Mouse (Mus musculus): ENCODE measurements around the gene Clasp2. TPM values are rescaled to one million over a fixed set of nuclear protein-coding genes. Genes with fewer than 3 reads are reported as not detected.
A peak's percentile ranks its signal among the peaks of the same experiment; 100 is the strongest.

Gene Clasp2
- polyA plus RNA-seq, 1 experiment from 2014 or later: 113 TPM

DNA sequence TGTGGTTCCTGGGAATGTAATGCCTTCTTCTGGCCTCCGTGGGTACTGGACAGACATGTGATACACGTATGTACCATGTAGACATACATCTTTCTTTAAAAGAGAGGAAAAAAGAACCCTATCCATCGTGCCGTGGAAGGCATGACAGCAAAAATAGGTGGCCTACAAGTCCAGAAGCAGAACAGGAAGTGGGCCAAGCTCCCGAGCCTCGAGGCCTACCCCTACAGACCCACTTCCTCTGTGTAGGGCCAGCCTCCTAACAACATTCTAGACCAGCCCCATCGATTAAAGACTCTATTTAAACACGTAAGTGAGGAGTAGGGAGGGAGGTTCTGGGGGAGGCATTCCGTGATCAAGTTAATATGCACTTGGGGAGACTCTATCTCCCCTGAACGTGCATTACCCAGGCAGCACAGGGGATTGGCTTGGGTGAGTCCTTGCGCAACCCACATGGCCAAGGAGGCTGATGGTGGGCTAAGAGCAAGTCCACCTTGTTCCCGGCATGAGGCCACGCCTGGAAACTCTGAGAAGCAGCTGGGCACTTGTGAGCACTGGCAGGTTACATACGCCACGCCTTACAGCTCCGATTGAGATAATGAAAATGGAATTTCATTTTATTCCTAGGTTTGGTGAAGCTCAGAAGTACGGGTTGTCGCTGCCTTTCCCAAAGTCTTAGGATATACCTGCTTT, 14.1 kb upstream of the Clasp2 start:
- H3K36me3 ChIP-seq: no peaks in the 10 kb centered on the region
- no peaks in the 10 kb centered on the region for H3K9me3 ChIP-seq
- no peak for ATAC-seq (ENCODE audit: low FRiP score)
- H3K4me2 ChIP-seq: no peak overlapping the region
- no peaks in the 10 kb centered on the region for H3K27me3 ChIP-seq
- H3K4me1 ChIP-seq (replicated peaks): no peaks in the 10 kb centered on the region
- H3K4me3 ChIP-seq: no peak overlapping the region
- H3K27ac ChIP-seq: no peak overlapping the region
- no peak overlapping the region for H3K9ac ChIP-seq
- 93% methylated on average over 18 of the region's 18 CpGs for WGBS

DNA sequence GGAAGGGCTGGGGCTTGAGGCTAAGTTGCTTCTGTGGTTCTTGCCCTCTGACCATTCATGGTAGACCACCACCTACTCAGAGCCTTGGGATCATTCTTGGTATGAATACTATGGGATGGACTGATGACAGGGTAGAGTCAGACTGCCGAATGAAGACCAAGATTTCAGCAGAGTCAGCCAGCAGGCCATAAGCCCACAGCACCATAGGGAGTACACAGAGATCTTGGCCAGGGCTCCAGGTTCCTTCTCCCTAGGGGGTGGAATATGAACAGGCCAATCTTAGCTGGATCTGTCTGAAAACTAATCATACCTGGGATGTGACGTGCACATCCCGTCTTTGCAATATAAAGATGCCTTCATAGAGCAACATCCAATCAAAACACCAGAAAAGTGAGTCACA, 9.7 kb upstream of the Clasp2 start:
- no peak overlapping the region for H3K27ac ChIP-seq
- no peak overlapping the region for H3K4me2 ChIP-seq
- H3K9ac ChIP-seq: no peak overlapping the region
- no peaks in the 10 kb centered on the region for H3K27me3 ChIP-seq
- ATAC-seq (ENCODE audit: low FRiP score): no peak
- H3K4me3 ChIP-seq: no peak overlapping the region
- H3K4me1 ChIP-seq (replicated peaks): no peaks in the 10 kb centered on the region
- no peaks in the 10 kb centered on the region for H3K9me3 ChIP-seq
- WGBS: 86% methylated on average over 3 of the region's 3 CpGs
- H3K36me3 ChIP-seq: no peaks in the 10 kb centered on the region

DNA sequence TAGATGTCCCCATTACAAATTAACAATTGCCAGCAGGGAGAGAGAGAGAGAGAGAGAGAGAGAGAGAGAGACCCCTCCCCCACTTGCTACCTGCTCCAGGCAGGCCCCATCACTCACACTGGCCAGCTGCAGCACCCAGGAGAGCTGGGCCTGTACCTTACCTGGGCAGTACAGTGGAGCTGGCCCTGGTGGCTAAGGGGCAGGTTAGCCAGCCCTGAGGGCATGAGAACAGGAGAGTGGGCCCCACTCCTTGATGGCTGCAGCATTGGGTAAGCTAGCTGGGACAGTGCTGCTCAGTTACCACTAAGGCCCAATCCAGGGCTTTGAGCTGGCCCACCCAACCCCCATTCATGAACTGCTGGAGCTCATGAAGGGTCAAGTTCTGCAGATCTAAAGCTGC, 5.4 kb upstream of the Clasp2 start:
- H3K4me1 ChIP-seq (replicated peaks): peaks cover 7% of the 10 kb centered on the region
- H3K27ac ChIP-seq: no peak overlapping the region
- H3K9me3 ChIP-seq: no peaks in the 10 kb centered on the region
- no peak overlapping the region for H3K4me2 ChIP-seq
- no peak for ATAC-seq (ENCODE audit: low FRiP score)
- H3K27me3 ChIP-seq: no peaks in the 10 kb centered on the region
- no peak overlapping the region for H3K4me3 ChIP-seq
- no peak overlapping the region for H3K9ac ChIP-seq
- H3K36me3 ChIP-seq: no peaks in the 10 kb centered on the region

DNA sequence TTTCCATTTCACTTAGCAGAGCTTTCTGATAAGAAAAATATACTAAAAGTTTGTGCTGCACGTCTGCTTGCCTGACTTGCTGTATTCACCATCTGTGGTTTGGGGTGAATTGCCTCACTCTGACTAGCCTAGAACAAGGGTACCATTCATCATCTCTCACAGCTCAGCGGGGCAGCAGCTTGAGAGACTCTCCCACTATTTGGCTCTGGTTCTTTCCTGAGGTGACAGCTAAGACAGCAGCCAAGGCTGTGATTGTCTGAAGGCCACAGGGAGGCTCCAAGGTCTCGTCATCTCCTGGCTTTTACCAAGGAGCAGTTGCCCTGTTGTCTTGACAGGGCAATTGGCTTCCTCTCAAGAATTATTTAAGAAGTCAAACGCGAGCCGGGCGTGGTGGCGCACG, 3.3 kb upstream of the Clasp2 start:
- no peak overlapping the region for H3K27ac ChIP-seq
- WGBS: 70% methylated on average over 9 of the region's 9 CpGs
- H3K4me3 ChIP-seq: no peak overlapping the region
- ATAC-seq (ENCODE audit: low FRiP score): no peak
- no peak overlapping the region for H3K9ac ChIP-seq
- H3K9me3 ChIP-seq: no peaks in the 10 kb centered on the region
- H3K4me2 ChIP-seq: no peak overlapping the region
- H3K27me3 ChIP-seq: no peaks in the 10 kb centered on the region
- H3K4me1 ChIP-seq (replicated peaks): peaks cover 19% of the 10 kb centered on the region
- no peaks in the 10 kb centered on the region for H3K36me3 ChIP-seq

DNA sequence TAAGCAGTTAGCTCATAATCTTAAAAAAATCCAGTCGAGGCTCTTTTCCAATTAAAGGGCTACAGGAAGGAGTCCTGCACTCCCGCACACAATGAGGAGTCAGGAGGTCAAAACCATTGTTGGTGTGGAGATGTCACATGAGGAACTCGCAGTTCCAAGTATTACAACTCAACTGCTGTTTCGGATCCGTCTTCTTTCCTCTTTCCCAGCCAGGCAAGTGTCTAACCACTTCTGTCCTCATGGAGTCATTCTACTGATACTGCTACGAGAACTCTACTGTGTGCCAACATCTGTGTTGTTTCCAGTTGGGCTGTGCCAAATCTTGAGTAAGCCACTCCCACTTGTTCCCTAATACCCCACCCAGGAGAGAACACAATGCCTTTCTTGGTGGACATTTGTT, 2.3 kb upstream of the Clasp2 start:
- Histone ChIP-seq H3K27ac (no peak overlapping the region), H3K4me3 (no peak overlapping the region), H3K4me2 (no peak overlapping the region), H3K27me3 (no peaks in the 10 kb centered on the region), H3K9me3 (no peaks in the 10 kb centered on the region), H3K4me1 (replicated peaks) (peaks cover 24% of the 10 kb centered on the region), H3K9ac (no peak overlapping the region), H3K36me3 (no peaks in the 10 kb centered on the region)
- no peak for ATAC-seq (ENCODE audit: low FRiP score)
- WGBS: 85% methylated on average over 6 of the region's 6 CpGs

DNA sequence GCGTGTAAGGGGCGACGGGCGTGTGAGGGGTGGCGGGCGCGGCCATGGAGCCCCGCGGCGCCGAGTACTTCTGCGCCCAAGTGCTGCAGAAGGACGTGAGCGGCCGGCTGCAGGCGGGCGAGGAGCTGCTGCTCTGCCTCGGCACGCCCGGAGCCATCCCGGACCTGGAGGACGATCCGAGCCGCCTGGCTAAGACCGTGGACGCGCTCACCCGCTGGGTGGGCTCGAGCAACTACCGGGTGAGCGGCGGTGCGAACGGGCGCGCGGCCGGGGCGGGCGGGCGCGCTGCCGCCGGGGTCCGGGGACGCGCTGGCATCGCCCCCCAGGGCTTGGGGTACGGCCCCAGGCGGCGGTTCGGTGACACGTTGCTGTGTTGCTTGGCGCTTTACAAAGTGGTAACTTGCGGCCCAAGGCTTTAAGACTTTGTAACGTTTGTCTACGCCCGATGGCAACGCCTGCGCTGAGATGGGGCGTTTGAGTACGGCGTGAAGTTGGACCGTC, 414 bp downstream of the Clasp2 start:
- under 1% methylated on average over 36 of the region's 64 CpGs for WGBS
- H3K4me1 ChIP-seq (replicated peaks): peaks cover 24% of the 10 kb centered on the region

DNA sequence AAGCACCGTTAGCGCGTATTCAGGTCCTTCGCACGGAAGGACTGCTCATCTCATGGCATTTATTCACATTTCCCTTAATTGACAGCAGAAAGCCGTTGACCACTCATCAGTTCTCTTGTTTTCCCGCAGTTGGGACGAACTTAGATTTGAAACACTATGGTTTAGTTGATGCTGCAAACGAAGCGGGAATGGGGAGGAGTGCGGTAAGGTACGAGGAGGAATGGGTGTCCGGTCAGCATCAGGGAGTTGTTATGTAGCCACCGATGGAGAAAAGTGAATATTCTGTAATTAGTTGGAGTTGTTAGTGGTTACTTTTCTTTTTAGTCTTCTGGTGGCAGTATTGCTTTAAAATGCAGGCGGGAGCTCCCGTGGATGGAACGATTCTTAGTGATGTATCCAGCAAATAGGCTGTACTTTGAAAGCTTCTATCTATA, 1.1 kb downstream of the Clasp2 start:
- H3K27me3 ChIP-seq: no peaks in the 10 kb centered on the region
- WGBS: 4% methylated on average over 17 of the region's 17 CpGs
- no peak overlapping the region for H3K27ac ChIP-seq
- peaks cover 24% of the 10 kb centered on the region for H3K4me1 ChIP-seq (replicated peaks)
- H3K36me3 ChIP-seq: no peaks in the 10 kb centered on the region
- peak overlapping the region; percentile 86 for H3K4me2 ChIP-seq
- ATAC-seq (ENCODE audit: low FRiP score): no peak
- peak overlapping the region; percentile 79 for H3K9ac ChIP-seq
- peak overlapping the region; percentile 93 for H3K4me3 ChIP-seq
- H3K9me3 ChIP-seq: no peaks in the 10 kb centered on the region

More for the DNA sequence above, 414 bp downstream of the Clasp2 start:
- Histone ChIP-seq H3K9me3 (no peaks in the 10 kb centered on the region), H3K27me3 (no peaks in the 10 kb centered on the region), H3K9ac (peak overlapping the region; percentile 79), H3K4me3 (peak overlapping the region; percentile 93), H3K36me3 (no peaks in the 10 kb centered on the region), H3K27ac (peak overlapping the region; percentile 74), H3K4me2 (peak overlapping the region; percentile 86)
- ATAC-seq (ENCODE audit: low FRiP score): peak; percentile 86

DNA sequence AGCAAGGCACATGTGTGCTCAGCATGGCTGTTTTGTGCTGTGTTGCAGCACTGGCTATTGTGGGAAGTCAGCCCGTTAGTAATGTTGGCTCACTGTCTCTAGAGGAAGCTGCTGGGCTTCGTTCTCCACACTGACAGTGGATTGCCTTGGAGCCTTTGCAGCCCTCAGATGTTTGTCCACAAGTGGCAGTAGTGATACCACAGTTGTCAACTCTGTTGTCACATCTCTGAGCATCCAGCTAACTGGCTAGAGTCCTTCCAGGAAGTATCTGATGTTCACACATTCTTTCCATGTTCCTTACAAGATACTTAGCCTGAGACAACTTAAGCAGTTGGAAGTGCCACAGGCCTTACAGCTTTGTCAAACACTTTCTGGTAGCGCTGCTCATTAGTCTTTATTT, 2.0 kb downstream of the Clasp2 start:
- Histone ChIP-seq H3K4me2 (no peak overlapping the region), H3K9me3 (no peaks in the 10 kb centered on the region), H3K27me3 (no peaks in the 10 kb centered on the region), H3K27ac (no peak overlapping the region), H3K9ac (no peak overlapping the region), H3K36me3 (no peaks in the 10 kb centered on the region), H3K4me1 (replicated peaks) (peaks cover 24% of the 10 kb centered on the region), H3K4me3 (no peak overlapping the region)
- ATAC-seq (ENCODE audit: low FRiP score): no peak
- WGBS: 43% methylated on average over 3 of the region's 3 CpGs

DNA sequence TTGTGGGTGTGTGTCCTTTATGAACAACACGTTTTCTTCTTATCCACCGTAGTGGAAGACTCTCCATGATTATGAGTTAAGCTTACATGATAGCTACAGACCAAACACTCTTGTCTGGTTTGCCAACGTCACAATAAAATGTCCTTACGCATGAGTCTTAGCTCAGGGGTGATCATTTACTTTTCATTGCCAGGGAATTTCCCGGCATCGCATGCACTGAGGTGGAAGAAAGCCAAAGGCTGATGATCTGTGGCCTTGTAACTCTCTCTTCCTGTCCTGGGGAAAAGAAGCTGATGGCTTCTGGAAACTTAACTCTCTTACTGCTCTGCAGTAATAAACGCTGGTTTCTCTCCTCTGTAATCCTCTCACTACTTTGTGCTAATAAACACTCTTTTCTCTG, 8.1 kb downstream of the Clasp2 start:
- Histone ChIP-seq H3K4me2 (no peak overlapping the region), H3K9me3 (no peaks in the 10 kb centered on the region), H3K4me1 (replicated peaks) (no peaks in the 10 kb centered on the region), H3K36me3 (no peaks in the 10 kb centered on the region), H3K4me3 (no peak overlapping the region), H3K27ac (no peak overlapping the region), H3K9ac (no peak overlapping the region), H3K27me3 (no peaks in the 10 kb centered on the region)
- WGBS: 89% methylated on average over 7 of the region's 7 CpGs
- ATAC-seq (ENCODE audit: low FRiP score): no peak

DNA sequence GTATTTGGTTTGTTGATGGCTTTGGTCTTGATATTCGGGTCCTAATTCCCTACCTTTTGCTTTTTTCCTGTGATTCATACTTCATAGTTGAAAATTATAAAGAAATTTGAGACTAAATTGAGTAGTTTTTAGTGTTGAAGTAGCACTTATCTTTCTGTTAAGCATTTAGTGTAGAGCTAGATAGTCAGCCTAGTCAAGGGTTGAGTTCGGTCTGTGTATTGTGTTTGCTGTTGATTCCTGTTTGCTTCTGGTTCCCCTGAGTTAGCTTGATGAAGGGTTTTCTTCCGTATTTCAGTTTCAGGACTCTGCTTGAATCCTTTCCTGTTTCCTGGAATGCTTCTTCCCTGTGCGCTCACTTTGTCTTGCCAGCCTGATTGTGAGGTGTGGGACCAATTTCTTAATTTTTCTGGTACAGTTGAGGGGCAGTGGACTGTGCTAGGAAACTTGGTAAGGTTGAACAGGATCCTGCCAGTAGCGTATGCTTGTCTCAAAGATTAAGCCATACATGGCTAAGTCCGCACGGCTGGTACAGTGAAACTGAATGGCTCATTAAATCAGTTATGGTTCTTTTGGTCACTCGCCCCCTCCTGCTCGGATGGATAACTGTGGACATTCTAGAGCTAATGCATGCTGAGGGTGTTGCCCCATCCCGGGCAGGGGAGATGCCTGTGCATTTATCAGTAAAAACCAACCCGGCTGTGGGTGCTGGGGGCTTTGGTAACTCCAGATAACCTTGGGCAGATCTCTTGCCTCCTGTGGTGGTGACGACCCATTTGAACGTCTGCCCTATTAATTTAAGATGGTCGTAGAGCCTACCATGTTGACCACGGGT, 14.8 kb downstream of the Clasp2 start:
- H3K4me1 ChIP-seq (replicated peaks): no peaks in the 10 kb centered on the region
- H3K4me2 ChIP-seq: no peak overlapping the region
- no peak overlapping the region for H3K27ac ChIP-seq
- ATAC-seq (ENCODE audit: low FRiP score): no peak
- peaks cover 2% of the 10 kb centered on the region; the same call in 1 of the 2 replicates for H3K36me3 ChIP-seq
- H3K9ac ChIP-seq: no peak overlapping the region
- H3K4me3 ChIP-seq: no peak overlapping the region
- H3K27me3 ChIP-seq: no peaks in the 10 kb centered on the region
- 90% methylated on average over 15 of the region's 15 CpGs for WGBS
- H3K9me3 ChIP-seq: 0 out of 2 replicates have a peak, but pooled peaks cover 2% of the 10 kb centered on the region

DNA sequence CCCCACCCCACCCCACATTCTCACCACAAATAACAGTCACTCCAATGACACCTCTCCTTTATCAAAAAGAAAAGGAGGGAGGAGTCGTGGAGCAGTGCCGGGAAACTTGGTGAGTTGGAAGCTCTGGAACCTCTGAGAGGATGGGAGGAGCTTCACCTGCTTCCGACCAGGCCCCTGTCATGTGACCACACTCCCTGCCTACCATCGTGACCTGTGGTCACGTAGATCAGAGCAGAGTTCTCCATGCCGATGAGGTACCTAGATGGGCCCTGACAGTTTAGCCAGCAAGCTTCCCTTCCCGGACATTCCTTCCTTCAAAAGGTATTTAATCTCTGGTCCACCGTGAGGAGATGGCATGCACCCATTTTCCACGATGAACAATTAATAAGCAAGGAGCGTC, 17.2 kb downstream of the Clasp2 start:
- ATAC-seq (ENCODE audit: low FRiP score): no peak
- Histone ChIP-seq H3K36me3 (peaks cover 2% of the 10 kb centered on the region; the same call in 1 of the 2 replicates), H3K4me3 (no peak overlapping the region), H3K4me1 (replicated peaks) (no peaks in the 10 kb centered on the region), H3K27me3 (no peaks in the 10 kb centered on the region), H3K27ac (no peak overlapping the region), H3K9ac (no peak overlapping the region), H3K4me2 (no peak overlapping the region), H3K9me3 (0 out of 2 replicates have a peak, but pooled peaks cover 2% of the 10 kb centered on the region)
- 97% methylated on average over 10 of the region's 10 CpGs for WGBS

DNA sequence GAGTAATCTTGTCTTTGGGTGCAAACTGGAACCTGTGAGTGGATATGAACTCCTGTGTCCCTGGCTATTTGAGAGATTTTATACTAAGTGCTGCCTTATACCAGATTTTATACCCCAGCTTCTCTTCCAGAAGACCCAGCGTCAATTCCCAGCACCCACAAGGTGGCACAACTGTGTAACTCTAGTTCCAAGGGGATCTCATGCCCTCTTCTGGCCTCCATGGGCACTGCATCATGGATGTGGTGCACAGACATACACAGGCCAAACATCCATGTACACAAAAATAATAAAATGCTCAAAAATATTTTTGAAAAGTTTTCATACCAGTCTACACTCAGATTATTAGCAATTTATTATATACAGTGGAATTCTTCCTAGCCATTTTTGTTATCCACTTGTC, 18.4 kb downstream of the Clasp2 start:
- Histone ChIP-seq H3K9me3 (0 out of 2 replicates have a peak, but pooled peaks cover 2% of the 10 kb centered on the region), H3K9ac (no peak overlapping the region), H3K36me3 (peaks cover 2% of the 10 kb centered on the region; the same call in 1 of the 2 replicates), H3K27me3 (no peaks in the 10 kb centered on the region), H3K27ac (no peak overlapping the region), H3K4me1 (replicated peaks) (no peaks in the 10 kb centered on the region), H3K4me2 (no peak overlapping the region), H3K4me3 (no peak overlapping the region)
- ATAC-seq (ENCODE audit: low FRiP score): no peak
- 100% methylated on average over 1 of the region's 1 CpGs for WGBS
